Mouse (Mus musculus) adrenal gland, postnatal 4 days (tissue): Measurements from ENCODE around the gene Eef1akmt1. TPM values are rescaled to one million over a fixed set of nuclear protein-coding genes. Genes with fewer than 3 reads are reported as not detected.

Experiments used
- DNase-seq, 2 experiments: peaks; one replicate each; pipeline ENCODE4 v3.0.0; 2021 to 2022; ENCODE audit warnings: low spot score in 2 of 2, mixed read lengths in 2 of 2
- total RNA-seq, 2 experiments: library from RNA; stranded (reverse); gene quantifications; 2 replicates each; pipeline ENCODE4 v1.2.3; 2021

Gene Eef1akmt1
- total RNA-seq, 2 experiments from 2014 or later: 24.5 to 29.4 TPM

GRCm38 (mm10) chr14:57525388-57526049, 45.9 kb downstream of the Eef1akmt1 start:
- peak; percentile 39 to 44 for DNase-seq

DNA sequence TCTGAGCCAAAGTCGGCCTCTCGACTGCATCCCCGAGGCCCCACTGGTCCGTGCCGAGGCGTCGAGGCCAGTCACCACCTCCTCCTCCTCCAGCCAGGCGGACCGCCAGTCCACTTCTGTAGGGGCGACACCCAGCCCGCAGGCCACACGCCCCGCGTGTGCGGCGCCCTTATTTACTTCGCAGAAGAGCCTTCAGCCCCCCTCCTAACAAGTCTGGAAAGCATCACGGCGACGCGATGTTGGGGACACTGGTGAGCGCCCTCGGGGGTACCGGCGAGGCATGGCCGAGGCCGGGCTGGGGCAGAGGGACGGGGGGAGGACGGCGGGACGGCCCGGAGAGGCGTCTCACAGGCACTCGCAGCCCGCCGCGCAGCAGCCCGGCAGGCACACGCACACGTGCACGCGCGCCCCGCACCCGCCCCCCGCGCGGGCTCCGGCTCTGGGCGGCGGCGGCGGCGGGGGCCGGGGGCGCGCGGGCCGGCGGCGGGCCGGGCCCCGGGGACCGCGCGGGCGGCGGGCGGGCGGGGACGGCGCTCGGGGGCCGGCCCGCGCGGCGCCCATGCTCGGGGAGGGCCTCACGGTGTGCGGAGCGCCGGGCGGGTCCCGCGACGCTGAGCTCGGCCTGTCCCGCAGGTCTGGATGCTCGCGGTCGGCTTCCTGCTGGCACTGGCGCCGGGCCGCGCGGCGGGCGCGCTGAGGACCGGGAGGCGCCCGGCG, 46.6 kb downstream of the Eef1akmt1 start, which contains the start of gene Il17d:
TSS of gene Il17d (plus strand) at position 107 of the 717 bp plus-strand sequence.
- DNase-seq: no peak

DNA sequence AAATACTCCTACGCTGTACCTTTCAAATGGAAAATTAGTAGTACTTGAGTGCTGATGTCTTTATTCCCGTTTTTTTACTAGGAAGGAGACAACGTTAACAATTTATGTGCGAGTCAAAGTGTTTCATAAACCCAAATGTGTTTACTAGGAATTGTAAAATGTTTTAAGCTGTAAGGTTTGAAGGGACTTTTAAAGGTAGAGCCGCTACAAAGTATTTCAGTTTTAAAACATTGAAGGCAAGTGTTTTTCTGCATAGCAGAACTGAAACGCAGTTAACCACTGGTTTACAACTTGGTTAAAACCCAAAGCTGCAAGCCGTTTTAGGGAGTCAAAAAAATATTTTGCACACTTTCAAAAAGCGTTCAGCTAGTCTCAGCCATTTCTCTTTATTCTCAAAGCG, 47.6 kb downstream of the Eef1akmt1 start:
- DNase-seq: no peak

DNA sequence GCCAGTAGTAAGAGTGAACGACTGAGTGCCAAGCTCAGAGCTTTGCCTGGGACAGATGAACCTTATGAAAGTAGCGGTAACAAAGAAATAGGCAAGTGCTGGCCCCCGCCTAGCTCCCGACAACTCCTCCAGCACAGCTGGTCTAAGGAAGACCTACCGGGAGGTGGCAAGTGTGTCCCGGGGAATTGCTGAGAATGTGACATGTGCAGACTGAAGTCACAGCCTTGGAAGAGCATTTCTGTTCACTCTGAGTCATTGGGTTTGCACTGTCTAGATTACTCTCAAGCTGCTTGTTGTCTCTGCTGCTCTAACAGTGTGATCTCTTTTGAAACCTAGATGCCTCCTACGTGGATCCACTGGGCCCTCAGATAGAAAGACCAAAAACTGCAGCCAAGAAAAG, 54.4 kb downstream of the Eef1akmt1 start:
- DNase-seq: no peak

DNA sequence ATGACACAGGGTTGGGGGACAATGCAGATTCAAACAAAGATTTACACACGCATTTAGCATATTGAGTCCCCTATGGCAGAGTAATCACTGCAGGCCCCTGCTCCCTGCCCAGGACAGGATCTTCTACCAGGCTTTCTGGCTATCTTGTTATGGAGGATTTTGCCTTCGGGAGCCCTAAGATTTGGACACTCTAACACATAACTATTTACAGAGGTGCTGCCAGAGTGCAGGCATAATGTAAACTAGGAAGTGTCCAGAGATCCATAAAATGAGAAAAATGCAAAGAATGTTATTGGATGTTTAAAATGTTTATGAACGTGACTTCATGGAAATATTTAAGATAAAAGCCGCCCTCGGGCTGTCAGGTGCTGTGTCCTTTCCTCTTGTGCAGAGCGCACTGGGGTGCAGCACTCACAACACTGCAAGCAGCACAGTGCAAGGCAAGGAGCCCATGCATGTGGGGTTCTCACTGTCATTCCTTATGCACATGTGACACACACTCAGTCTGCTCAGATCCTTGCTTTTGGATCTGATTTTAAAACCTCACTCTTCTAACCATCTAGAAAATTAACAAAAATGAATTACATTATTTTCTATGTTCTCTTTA, 56.2 kb downstream of the Eef1akmt1 start:
- no peak for DNase-seq

GRCm38 (mm10) chr14:57509554-57509953, 61.9 kb downstream of the Eef1akmt1 start:
- DNase-seq: no peak

DNA sequence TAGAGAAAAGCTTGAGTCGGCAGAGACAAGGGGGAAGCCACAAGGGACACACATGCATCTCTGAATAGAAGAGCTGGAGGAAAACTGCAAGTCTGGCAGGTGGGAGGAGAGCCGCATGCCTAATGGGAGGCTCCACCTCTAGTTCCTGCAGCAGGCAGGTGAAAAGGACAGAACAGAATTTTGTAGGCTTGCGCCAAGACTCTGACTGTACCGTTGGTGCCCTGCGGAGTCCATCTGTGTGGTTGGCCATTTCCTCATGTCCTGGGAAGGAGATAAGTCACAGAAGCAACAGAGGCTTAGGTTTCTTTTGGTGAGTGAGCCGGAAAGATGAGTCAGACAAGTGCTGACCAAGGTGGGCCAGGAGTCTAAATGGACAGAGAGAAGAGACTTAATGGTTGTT, 67.7 kb downstream of the Eef1akmt1 start:
- DNase-seq: no peak

Other genes starting within 250 kb of the Eef1akmt1 start
- 10 to 100 TPM; 21.9 to 34.6 TPM for gene Cryl1, start 173.1 kb downstream of the Eef1akmt1 start, total RNA-seq
- 10 to 100 TPM; 10.1 to 12.9 TPM for gene Ift88, start 147.6 kb downstream of the Eef1akmt1 start, total RNA-seq
- gene Il17d, start 46.8 kb downstream of the Eef1akmt1 start, total RNA-seq: 1 to 10 TPM; 4.7 to 4.8 TPM
- 10 to 100 TPM; 31.6 to 35.5 TPM for gene Xpo4, start 93.8 kb upstream of the Eef1akmt1 start, total RNA-seq
- 1 to 10 TPM; 1.7 to 3.2 TPM for gene Gm49361, start 174.5 kb upstream of the Eef1akmt1 start, total RNA-seq
- gene Lats2, start 186.8 kb upstream of the Eef1akmt1 start, total RNA-seq: 10 to 100 TPM; 33.5 to 35.8 TPM
- 10 to 100 TPM; 62.5 to 77.9 TPM for gene Sap18, start 226.6 kb upstream of the Eef1akmt1 start, total RNA-seq